Mouse (Mus musculus): ENCODE results near the gene Tmed2.

DNA sequence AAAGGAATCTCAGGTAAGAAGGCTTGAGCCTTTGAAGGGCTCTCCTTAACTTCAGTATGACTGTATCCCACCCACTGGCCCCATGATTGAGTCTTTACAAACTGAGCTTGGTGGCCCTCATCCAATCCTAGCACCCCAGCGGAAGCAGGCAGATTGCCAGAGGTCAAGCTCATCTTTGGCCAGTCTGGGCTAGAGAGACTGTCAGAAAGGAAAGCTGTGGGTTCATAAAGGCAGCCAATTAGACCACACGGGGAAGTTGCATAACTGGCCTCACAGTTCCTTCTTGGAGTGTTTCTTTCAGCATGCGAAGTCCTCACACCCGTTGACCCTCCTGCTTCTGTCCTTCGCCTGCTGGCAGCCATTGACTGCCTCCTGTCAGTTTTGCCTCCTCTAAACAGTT lies 42.0 kb downstream of the Tmed2 start:
- TF ChIP-seq CTCF (IDR thresholded peaks at IDR 0.05; ENCODE audit: borderline replicate concordance, insufficient read depth, low read depth, low read length) (no peak), POLR2A (IDR thresholded peaks at IDR 0.05; ENCODE audit: borderline replicate concordance, insufficient read depth, low read length) (no peak)

All from cerebellum, adult 2 months (tissue).